In genomic region chr3:152689105-152689504, GRCm38 (mm10) we compare ENCODE assay signal across 22 mouse cellular contexts. TPM values are rescaled to one million over a fixed set of nuclear protein-coding genes. Genes with fewer than 3 reads are reported as not detected.
DNase-seq lines count a peak whose midpoint lies in the region; ATAC-seq and TF ChIP-seq lines count a peak whose summit lies in the region.
"Had no signal": no experiment of that assay in that cellular context is flagged by ENCODE, and none has a peak within 500 bp of the region (broad histone marks: within the 10 kb centered on the region; RNA-seq: fewer than 3 reads in every experiment).

No protein-coding gene starts in this region.

- no peak for ATAC-seq in kidney, embryonic 14.5 days (ENCODE audit: low FRiP score, low TSS enrichment)
- ATAC-seq in kidney, postnatal 0 days (replicated peaks; ENCODE audit: low FRiP score, low read depth) = 0 out of 2 replicates have a peak, but pooled peaks have one; percentile 25
- no peak for ATAC-seq in forebrain, embryonic 11.5 days (replicated peaks; ENCODE audit: low FRiP score)
- ATAC-seq: CD4-positive, CD25-positive, alpha-beta regulatory T cell, adult 4 months; midbrain, embryonic 15.5 days; Patski had no signal

- 67% methylated on average over 9 of the region's 9 CpGs for WGBS in kidney, adult 2 months
- WGBS in kidney, embryonic 14.5 days = 60% methylated on average over 9 of the region's 9 CpGs
- WGBS in kidney, postnatal 0 days = 60% methylated on average over 9 of the region's 9 CpGs
- whole genome bisulfite sequencing in forebrain, embryonic 11.5 days = 89% methylated on average over 9 of the region's 9 CpGs

- no peak for TF ChIP-seq POLR2A in kidney, adult 2 months (IDR thresholded peaks at IDR 0.05; ENCODE audit: low read depth, low read length)

- TF ChIP-seq CTCF in kidney, adult 2 months (conservative IDR thresholded peaks at IDR 0.05; ENCODE audit: insufficient read depth, insufficient read length, low read depth, low read length) = no peak
- no peak for TF ChIP-seq CTCF in kidney, postnatal 0 days (IDR thresholded peaks at IDR 0.05; ENCODE audit: low read depth)

- no peak overlapping the region for H3K27ac ChIP-seq in kidney, adult 2 months (ENCODE audit: insufficient read depth, low read depth, low read length)
- H3K27ac ChIP-seq in kidney, embryonic 14.5 days (ENCODE audit: low read depth, low read length) = no peak overlapping the region
- no peak overlapping the region for H3K27ac ChIP-seq in kidney, postnatal 0 days
- H3K27ac ChIP-seq in forebrain, embryonic 11.5 days (ENCODE audit: low read depth, low read length) = no peak overlapping the region
- H3K27ac ChIP-seq: heart, embryonic 13.5 days; hindbrain, embryonic 15.5 days; midbrain, embryonic 15.5 days had no signal

- intact Hi-C loops in gastrocnemius, postnatal 14 days (cut with DNase I; ENCODE audit: low total_unique reads) = no loop called here
- intact Hi-C loops in left cerebral cortex, postnatal 4 days (cut with DNase I) = no loop called here

- no peak overlapping the region for H3K4me2 ChIP-seq in kidney, embryonic 14.5 days (replicated peaks; ENCODE audit: low read depth, low read length)
- H3K4me2 ChIP-seq in kidney, postnatal 0 days (ENCODE audit: low read length) = no peak overlapping the region
- no peak overlapping the region for H3K4me2 ChIP-seq in forebrain, embryonic 11.5 days (ENCODE audit: low read depth, low read length, severe bottlenecking)
- H3K4me2 ChIP-seq: heart, embryonic 13.5 days; hindbrain, embryonic 15.5 days; midbrain, embryonic 15.5 days had no signal

- H3K9ac ChIP-seq in kidney, embryonic 14.5 days (ENCODE audit: low read depth, low read length) = no peak overlapping the region
- no peak overlapping the region for H3K9ac ChIP-seq in kidney, postnatal 0 days (ENCODE audit: low read depth, low read length)
- no peak overlapping the region for H3K9ac ChIP-seq in forebrain, embryonic 11.5 days (ENCODE audit: low read length)
- H3K9ac ChIP-seq: heart, embryonic 13.5 days; hindbrain, embryonic 15.5 days; midbrain, embryonic 15.5 days had no signal

- DNase-seq in adrenal gland, postnatal 10 days = peak; percentile 20
- no peak for DNase-seq in adrenal gland, postnatal 14 days
- DNase-seq in kidney, adult 2 months = peak; percentile 70
- DNase-seq in gastrocnemius, postnatal 14 days = peak; percentile 27
- DNase-seq in kidney, postnatal 0 days (ENCODE audit: low spot score) = peak; percentile 79
- DNase-seq in forebrain, embryonic 11.5 days (ENCODE audit: low spot score) = no peak
- DNase-seq in left cerebral cortex, postnatal 4 days = no peak
- DNase-seq: cerebellum, adult 18-20 months; cerebellum, postnatal 25 days; embryo, embryonic 11 days; heart, postnatal 36 days; lung, postnatal 14 days; thymus, adult 18-20 months; thymus, postnatal 4 days had no signal

- H3K4me1 ChIP-seq in kidney, adult 2 months (ENCODE audit: control insufficient read depth, insufficient read depth, low read length) = no peaks in the 10 kb centered on the region
- H3K4me1 ChIP-seq in kidney, embryonic 14.5 days (ENCODE audit: control insufficient read depth, insufficient read depth, low read length) = no peaks in the 10 kb centered on the region
- H3K4me1 ChIP-seq in kidney, postnatal 0 days (replicated peaks; ENCODE audit: insufficient read depth, low read length) = no peaks in the 10 kb centered on the region
- H3K4me1 ChIP-seq in forebrain, embryonic 11.5 days (replicated peaks; ENCODE audit: control insufficient read depth, insufficient read depth, low read length) = no peaks in the 10 kb centered on the region
- H3K4me1 ChIP-seq: heart, embryonic 13.5 days; hindbrain, embryonic 15.5 days; midbrain, embryonic 15.5 days had no signal

- H3K9me3 ChIP-seq in kidney, embryonic 14.5 days (ENCODE audit: control insufficient read depth, low read length) = no peaks in the 10 kb centered on the region
- H3K9me3 ChIP-seq in kidney, postnatal 0 days (replicated peaks; ENCODE audit: low read length) = no peaks in the 10 kb centered on the region
- H3K9me3 ChIP-seq in forebrain, embryonic 11.5 days (ENCODE audit: control insufficient read depth, low read length) = no peaks in the 10 kb centered on the region
- H3K9me3 ChIP-seq: heart, embryonic 13.5 days; hindbrain, embryonic 15.5 days; midbrain, embryonic 15.5 days had no signal

- no peaks in the 10 kb centered on the region for H3K36me3 ChIP-seq in kidney, adult 2 months (ENCODE audit: control insufficient read depth, insufficient read depth, low read length)
- no peaks in the 10 kb centered on the region for H3K36me3 ChIP-seq in kidney, embryonic 14.5 days (ENCODE audit: control insufficient read depth, insufficient read depth, low read length)
- no peaks in the 10 kb centered on the region for H3K36me3 ChIP-seq in kidney, postnatal 0 days (ENCODE audit: insufficient read depth, low read length)
- no peaks in the 10 kb centered on the region for H3K36me3 ChIP-seq in forebrain, embryonic 11.5 days (ENCODE audit: control insufficient read depth, insufficient read depth, low read length)
- H3K36me3 ChIP-seq: heart, embryonic 13.5 days; hindbrain, embryonic 15.5 days; midbrain, embryonic 15.5 days had no signal

- H3K4me3 ChIP-seq in kidney, adult 2 months (ENCODE audit: insufficient read depth, low read depth, low read length) = no peak overlapping the region
- no peak overlapping the region for H3K4me3 ChIP-seq in kidney, embryonic 14.5 days (ENCODE audit: low read length)
- H3K4me3 ChIP-seq in kidney, postnatal 0 days (replicated peaks; ENCODE audit: low read depth, low read length) = no peak overlapping the region
- no peak overlapping the region for H3K4me3 ChIP-seq in forebrain, embryonic 11.5 days (ENCODE audit: low read depth, low read length)
- H3K4me3 ChIP-seq: heart, embryonic 13.5 days; hindbrain, embryonic 15.5 days; midbrain, embryonic 15.5 days; myocyte had no signal

- no peaks in the 10 kb centered on the region for H3K27me3 ChIP-seq in kidney, adult 2 months (replicated peaks; ENCODE audit: control insufficient read depth, insufficient read depth, low read length)
- no peaks in the 10 kb centered on the region for H3K27me3 ChIP-seq in kidney, embryonic 14.5 days (ENCODE audit: control insufficient read depth, insufficient read depth, low read length)
- H3K27me3 ChIP-seq in kidney, postnatal 0 days (ENCODE audit: insufficient read depth, low read length) = no peaks in the 10 kb centered on the region
- no peaks in the 10 kb centered on the region for H3K27me3 ChIP-seq in forebrain, embryonic 11.5 days (ENCODE audit: control insufficient read depth, insufficient read depth, low read length)
- H3K27me3 ChIP-seq: heart, embryonic 13.5 days; hindbrain, embryonic 15.5 days; midbrain, embryonic 15.5 days; Patski had no signal

RNA-seq across cellular contexts. Expression of gene Ak5, which starts 20.9 kb away (rescaled TPM):
- 1 to 10 TPM; 3.0 to 4.1 TPM for total RNA-seq in adrenal gland, postnatal 10 days (2021)
- total RNA-seq in adrenal gland, postnatal 14 days (2021) = 3.5 and 4.4 TPM in 2 replicates
- polyA plus RNA-seq in kidney, adult 2 months (2012; rRNA removed) = 2.0 and 3.3 TPM in 2 replicates
- 1.3 and 2.1 TPM in 2 replicates for polyA plus RNA-seq in kidney, embryonic 14.5 days (2014; fragmentation: Nextera tagmentation; extraction: Ambion mirVana)
- 1 to 10 TPM in 1 of 2 experiments, under 1 TPM in 1; 0.97 to 1.2 TPM for total RNA-seq in gastrocnemius, postnatal 14 days (2021)
- 4.6 and 5.9 TPM in 2 replicates for polyA plus RNA-seq in kidney, postnatal 0 days (2015; fragmentation: Nextera tagmentation; extraction: Ambion mirVana)
- 0.87 and 0.92 TPM in 2 replicates for polyA plus RNA-seq in forebrain, embryonic 11.5 days (2014; fragmentation: Nextera tagmentation; extraction: Ambion mirVana)
- 10 to 100 TPM; 37.3 to 47.7 TPM for total RNA-seq in left cerebral cortex, postnatal 4 days (2021)
- total RNA-seq: megakaryocyte, adult 5-6 weeks had no signal

RNA-seq across cellular contexts. Expression of gene Pigk, which starts 24.8 kb away (rescaled TPM):
- 10 to 100 TPM; 44.6 to 48.7 TPM for total RNA-seq in adrenal gland, postnatal 10 days (2021)
- 46.9 and 56.1 TPM in 2 replicates for total RNA-seq in adrenal gland, postnatal 14 days (2021)
- 13.4 and 14.9 TPM in 2 replicates for polyA plus RNA-seq in kidney, adult 2 months (2012; rRNA removed)
- polyA plus RNA-seq in kidney, embryonic 14.5 days (2014; fragmentation: Nextera tagmentation; extraction: Ambion mirVana) = 43.6 and 48.9 TPM in 2 replicates
- 10 to 100 TPM; 20.8 to 27.7 TPM for total RNA-seq in gastrocnemius, postnatal 14 days (2021)
- polyA plus RNA-seq in kidney, postnatal 0 days (2015; fragmentation: Nextera tagmentation; extraction: Ambion mirVana) = 48.5 and 55.3 TPM in 2 replicates
- 31.0 and 36.3 TPM in 2 replicates for polyA plus RNA-seq in forebrain, embryonic 11.5 days (2014; fragmentation: Nextera tagmentation; extraction: Ambion mirVana)
- 10 to 100 TPM; 34.1 to 43.3 TPM for total RNA-seq in left cerebral cortex, postnatal 4 days (2021)

Comparison
In these comparisons a context has a peak if more than half of its experiments do, and no peak if none do; other contexts are left out.
1. DNase-seq: peak in adrenal gland, postnatal 10 days (single experiment), kidney, adult 2 months (single experiment), gastrocnemius, postnatal 14 days (single experiment) and kidney, postnatal 0 days (single experiment); none in adrenal gland, postnatal 14 days (single experiment), forebrain, embryonic 11.5 days (single experiment) and left cerebral cortex, postnatal 4 days (single experiment).